Mouse (Mus musculus) testis, adult 2 months (tissue): ENCODE data around the gene Fchsd2.

Experiments
- CTCF ChIP-seq: fragments of 200-500 bp; IDR thresholded peaks from 2 replicates; pipeline ENCODE4 v1.5.1; 2012; ENCODE audit warnings: low read depth, mild to moderate bottlenecking, inconsistent platforms, low read length, moderate library complexity; ENCODE audit not compliant: control insufficient read depth, insufficient read depth, insufficient replicate concordance
- POLR2A ChIP-seq: fragments of 200-500 bp; IDR thresholded peaks from 2 replicates; pipeline ENCODE4 v1.6.1; 2012; ENCODE audit warnings: low read depth, mild to moderate bottlenecking, inconsistent platforms, low read length, moderate library complexity; ENCODE audit not compliant: control insufficient read depth

GRCm38 (mm10) chr7:101134117-101134516 lies 41.5 kb downstream of the Fchsd2 start:
- TF ChIP-seq CTCF: no peak
- no peak for TF ChIP-seq POLR2A
